Mouse (Mus musculus): ENCODE measurements around the gene Gm12117. TPM values are rescaled to one million over a fixed set of nuclear protein-coding genes. Genes with fewer than 3 reads are reported as not detected.

The Gm12117 gene
- total RNA-seq (2021) = not detected
- long read RNA-seq, experiment 1 = 0 reads
- long read RNA-seq, experiment 2 = 0 reads

- no peak for DNase-seq
Measured at GRCm38 (mm10) chr11:33276637-33277036, at the start of gene Gm12117. Gene Gm12117 (minus strand): TSS chr11:33276737.

- no peak for DNase-seq
Measured at GRCm38 (mm10) chr11:33319006-33319611, 42.6 kb upstream of the Gm12117 start.

- DNase-seq = no peak
Measured at GRCm38 (mm10) chr11:33309566-33309965, 33.0 kb upstream of the Gm12117 start.

GRCm38 (mm10) chr11:33300859-33301258, 24.3 kb upstream of the Gm12117 start:
- no peak for DNase-seq

- DNase-seq = no peak
Measured at GRCm38 (mm10) chr11:33299371-33299770, 22.8 kb upstream of the Gm12117 start.

GRCm38 (mm10) chr11:33297121-33297520, 20.6 kb upstream of the Gm12117 start:
- no peak for DNase-seq

GRCm38 (mm10) chr11:33295422-33295821, 18.9 kb upstream of the Gm12117 start:
- no peak for DNase-seq

- no peak for DNase-seq
Measured at GRCm38 (mm10) chr11:33294063-33294462, 17.5 kb upstream of the Gm12117 start.

GRCm38 (mm10) chr11:33278571-33278970, 2.0 kb upstream of the Gm12117 start:
- no peak for DNase-seq

GRCm38 (mm10) chr11:33274816-33275215, 1.7 kb downstream of the Gm12117 start:
- DNase-seq = no peak

- DNase-seq = no peak
Measured at GRCm38 (mm10) chr11:33274294-33274693, 2.2 kb downstream of the Gm12117 start.

- no peak for DNase-seq
Measured at GRCm38 (mm10) chr11:33240295-33240694, 36.2 kb downstream of the Gm12117 start.

- DNase-seq = no peak
Measured at GRCm38 (mm10) chr11:33234134-33234533, 42.4 kb downstream of the Gm12117 start.

- DNase-seq = no peak
Measured at GRCm38 (mm10) chr11:33232056-33232455, 44.5 kb downstream of the Gm12117 start.

GRCm38 (mm10) chr11:33228186-33228585, 48.4 kb downstream of the Gm12117 start:
- DNase-seq = no peak

GRCm38 (mm10) chr11:33226516-33226915, 50.0 kb downstream of the Gm12117 start:
- DNase-seq = no peak

Other genes with a start within 250 kb of the Gm12117 start
- gene Fgf18, start 129.3 kb downstream of the Gm12117 start, total RNA-seq (2021) = 1 to 10 TPM; 1.8 to 2.0 TPM
- gene Npm1, start 113.5 kb downstream of the Gm12117 start, total RNA-seq (2021) = 100 to 1,000 TPM; 103 to 105 TPM
- not detected for gene Tlx3, start 73.1 kb downstream of the Gm12117 start, total RNA-seq (2021)
- gene Ranbp17, start 237.0 kb upstream of the Gm12117 start, total RNA-seq (2021) = under 1 TPM; 0.38 to 0.79 TPM

Measured in gastrocnemius, postnatal 25 days (tissue).